Mouse (Mus musculus) T-helper 1 cell (primary cell): Measurements from ENCODE around the gene Wdr38.

Source experiments
- in situ Hi-C: fragments of 300-600 bp; cut with MboI, MseI; formaldehyde crosslinking; loops from one replicate; pipeline ENCODE4 v1.15.1; 2025; ENCODE audit warnings: high pct_unique_total_duplicates

The Wdr38 gene

DNA sequence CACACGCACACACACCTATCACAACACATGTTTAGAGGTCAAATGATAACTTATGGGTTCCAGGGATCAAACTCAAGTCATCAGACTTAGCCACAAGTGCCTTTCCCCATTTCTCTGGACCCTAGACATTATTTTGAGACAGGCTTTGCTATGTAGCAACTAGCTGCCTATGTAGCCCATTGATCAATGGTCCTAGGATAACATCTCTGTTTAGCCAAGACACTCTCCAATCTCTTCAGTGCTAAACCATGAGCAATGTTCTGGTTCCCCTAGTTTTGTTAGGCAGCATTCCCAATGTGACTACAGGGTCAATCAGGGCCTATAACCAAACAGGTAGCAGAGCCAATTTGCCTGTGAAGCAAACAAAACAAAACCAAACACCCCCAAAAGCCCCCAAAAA lies 51.2 kb downstream of the Wdr38 start:
- in situ Hi-C loops: no loop called here
